Mouse (Mus musculus) forebrain, postnatal 0 days (tissue): Measurements from ENCODE around the gene Map3k11. TPM values are rescaled to one million over a fixed set of nuclear protein-coding genes. Genes with fewer than 3 reads are reported as not detected.
A peak's percentile ranks its signal among the peaks of the same experiment; 100 is the strongest.

Experiments used
- ATAC-seq: fragments of 200-750 bp; cut with Nextera tagmentation; 2 replicates; pipeline ENCODE4 v1.8.0; 2017; ENCODE audit warnings: mild to moderate bottlenecking, moderate library complexity
- DNase-seq: peaks from one replicate; pipeline ENCODE4 v3.0.0-alpha.2; 2015
- H3K27ac ChIP-seq: fragments of 300-500 bp; sonication (generic); 2 replicates; pipeline ENCODE4 v1.5.1; 2014; ENCODE audit warnings: low read depth, mild to moderate bottlenecking, antibody characterized with exemption, low read length, moderate library complexity, mixed read lengths
- H3K27me3 ChIP-seq: fragments of 300-500 bp; sonication (generic); 2 replicates; pipeline ENCODE4 v1.6.1; 2014; ENCODE audit warnings: mild to moderate bottlenecking, low read length, mixed read lengths; ENCODE audit not compliant: insufficient read depth
- H3K36me3 ChIP-seq: fragments of 300-500 bp; sonication (generic); 2 replicates; pipeline ENCODE4 v1.6.1; 2014; ENCODE audit warnings: mild to moderate bottlenecking, moderate library complexity; ENCODE audit not compliant: insufficient read depth
- H3K4me1 ChIP-seq: fragments of 300-500 bp; sonication (generic); 2 replicates; pipeline ENCODE4 v1.6.1; 2014; ENCODE audit warnings: antibody characterized with exemption; ENCODE audit not compliant: insufficient read depth
- H3K4me2 ChIP-seq: fragments of 300-500 bp; sonication (generic); 2 replicates; pipeline ENCODE4 v1.6.1; 2014; ENCODE audit warnings: low read depth, mild to moderate bottlenecking, moderate library complexity
- H3K4me3 ChIP-seq: fragments of 300-500 bp; sonication (generic); 2 replicates; pipeline ENCODE4 v1.5.1; 2014; ENCODE audit warnings: low read depth, low read length, mixed read lengths
- H3K9ac ChIP-seq: fragments of 300-500 bp; sonication (generic); 2 replicates; pipeline ENCODE4 v1.6.1; 2014; ENCODE audit warnings: mild to moderate bottlenecking
- H3K9me3 ChIP-seq: fragments of 300-500 bp; sonication (generic); 2 replicates; pipeline ENCODE4 v1.6.1; 2016; ENCODE audit warnings: low read length
- CTCF ChIP-seq: sonication (generic); IDR thresholded peaks from 2 replicates; pipeline ENCODE4 v1.5.1; 2016; ENCODE audit warnings: antibody characterized with exemption, control low read depth, low read depth
- WGBS: fragments of 180-500 bp; shearing (Covaris S2); extraction: QIAGEN DNeasy Blood & Tissue Kit; methylation state at CpG from one replicate; pipeline ENCODE4 v1.1.7; 2014; 5-methylcytosine and 5-hydroxymethylcytosine counted together
- polyA plus RNA-seq: library from polyadenylated mRNA; unstranded; fragments of >200 nt; fragmentation: Nextera tagmentation; extraction: Ambion mirVana; gene quantifications from 2 replicates; pipeline ENCODE4 v1.2.1, GENCODE M21; 2015
- total RNA-seq: library from RNA; depleted of rRNA; stranded (reverse); fragments of >200 nt; gene quantifications from 2 replicates; pipeline ENCODE4 v1.2.3, GENCODE M21; 2014

The Map3k11 gene
- total and polyA plus RNA-seq, 2 experiments from 2014 or later = 8.7 to 19.7 TPM

- no peaks in the 10 kb centered on the region for H3K9me3 ChIP-seq
- WGBS = 77% methylated on average over 9 of the region's 9 CpGs
- no peak overlapping the region for H3K4me3 ChIP-seq
- no peak overlapping the region for H3K27ac ChIP-seq
- H3K9ac ChIP-seq = no peak overlapping the region
- H3K4me1 ChIP-seq = peaks cover 14% of the 10 kb centered on the region
- TF ChIP-seq CTCF = no peak
- no peaks in the 10 kb centered on the region for H3K27me3 ChIP-seq
- DNase-seq (no peak), ATAC-seq (no peak)
- no peaks in the 10 kb centered on the region for H3K36me3 ChIP-seq
- H3K4me2 ChIP-seq = no peak overlapping the region
Observed at GRCm38 (mm10) chr19:5734325-5734724, 45.8 kb downstream of the Map3k11 start.

DNA sequence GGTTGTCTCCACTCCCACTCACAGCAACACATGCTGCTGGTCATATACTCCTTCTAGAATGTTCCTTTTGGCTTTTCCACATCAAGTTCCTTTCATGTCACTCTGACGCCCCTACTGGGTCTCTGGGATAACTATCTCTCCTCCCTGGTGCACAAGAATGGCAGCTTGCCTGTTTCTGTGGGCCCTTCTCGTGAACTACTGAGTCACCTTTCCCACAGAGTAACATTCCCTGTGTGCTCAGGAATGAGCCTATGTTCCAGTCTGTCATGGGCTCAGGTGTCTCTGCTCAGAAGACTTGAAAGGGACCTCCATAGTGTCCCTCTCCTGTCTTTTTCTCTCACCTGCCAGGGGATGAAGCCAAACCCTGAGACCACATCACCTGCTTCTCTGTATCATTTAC lies 50.9 kb downstream of the Map3k11 start:
- WGBS = 54% methylated on average over 2 of the region's 2 CpGs
- H3K27ac ChIP-seq = no peak overlapping the region
- no peak overlapping the region for H3K4me3 ChIP-seq
- no peaks in the 10 kb centered on the region for H3K36me3 ChIP-seq
- H3K9me3 ChIP-seq = no peaks in the 10 kb centered on the region
- ATAC-seq = no peak
- TF ChIP-seq CTCF = no peak
- H3K4me2 ChIP-seq = no peak overlapping the region
- H3K9ac ChIP-seq = no peak overlapping the region
- DNase-seq = no peak
- no peaks in the 10 kb centered on the region for H3K27me3 ChIP-seq
- peaks cover 7% of the 10 kb centered on the region; the same call in 1 of the 2 replicates for H3K4me1 ChIP-seq

- H3K4me1 ChIP-seq = peaks cover 9% of the 10 kb centered on the region; the same call in 1 of the 2 replicates
- H3K36me3 ChIP-seq = no peaks in the 10 kb centered on the region
- peak within 1 kb of the TSS; percentile 97 for H3K4me2 ChIP-seq
- WGBS = 14% methylated on average over 13 of the region's 14 CpGs
- peak within 1 kb of the TSS; percentile 71 for H3K27ac ChIP-seq
- H3K9me3 ChIP-seq = no peaks in the 10 kb centered on the region
- ATAC-seq (peak; percentile 79), DNase-seq (peak; percentile 79)
- no peak for TF ChIP-seq CTCF
- no peaks in the 10 kb centered on the region for H3K27me3 ChIP-seq
- H3K4me3 ChIP-seq = peak within 1 kb of the TSS; percentile 56
- H3K9ac ChIP-seq = peak within 1 kb of the TSS; percentile 61
Observed at GRCm38 (mm10) chr19:5740320-5741317, 52.1 kb downstream of the Map3k11 start, which contains the start of gene Ltbp3. Gene Ltbp3 (plus strand): TSS chr19:5740904.

GRCm38 (mm10) chr19:5741641-5742240 lies 53.2 kb downstream of the Map3k11 start:
- 3% methylated on average over 50 of the region's 55 CpGs for WGBS
- Histone ChIP-seq H3K27me3 (no peaks in the 10 kb centered on the region), H3K4me1 (peaks cover 18% of the 10 kb centered on the region; the same call in 1 of the 2 replicates), H3K4me3 (peak overlapping the region; percentile 56), H3K27ac (peak overlapping the region; percentile 71), H3K36me3 (no peaks in the 10 kb centered on the region; the same call in 1 of the 2 replicates), H3K4me2 (peak overlapping the region; percentile 97), H3K9ac (peak overlapping the region; percentile 61), H3K9me3 (no peaks in the 10 kb centered on the region)
- no peak for TF ChIP-seq CTCF
- DNase-seq (peak; percentile 79), ATAC-seq (peak; percentile 65)

DNA sequence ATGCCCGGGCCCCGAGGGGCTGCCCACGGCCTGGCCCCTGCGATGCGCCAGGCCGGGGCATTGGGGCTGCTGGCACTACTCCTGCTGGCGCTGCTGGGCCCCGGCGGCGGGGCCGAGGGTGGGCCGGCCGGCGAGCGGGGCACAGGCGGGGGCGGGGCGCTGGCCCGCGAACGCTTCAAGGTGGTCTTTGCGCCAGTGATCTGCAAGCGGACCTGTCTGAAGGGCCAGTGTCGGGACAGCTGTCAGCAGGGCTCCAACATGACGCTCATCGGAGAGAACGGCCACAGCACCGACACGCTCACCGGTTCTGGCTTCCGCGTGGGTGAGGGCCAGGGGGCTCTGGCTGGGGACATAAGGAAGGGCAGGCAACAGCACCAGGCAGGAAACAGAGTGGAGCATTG lies 53.7 kb downstream of the Map3k11 start:
- DNase-seq (no peak), ATAC-seq (peak; percentile 28)
- no peak for TF ChIP-seq CTCF
- Histone ChIP-seq H3K27me3 (no peaks in the 10 kb centered on the region), H3K4me3 (peak overlapping the region; percentile 56), H3K9ac (peak overlapping the region; percentile 61), H3K4me2 (peak overlapping the region; percentile 97), H3K4me1 (peaks cover 21% of the 10 kb centered on the region; the same call in 1 of the 2 replicates), H3K36me3 (no peaks in the 10 kb centered on the region; the same call in 1 of the 2 replicates), H3K27ac (peak overlapping the region; percentile 71), H3K9me3 (no peaks in the 10 kb centered on the region)
- WGBS = 4% methylated on average over 32 of the region's 32 CpGs

- no peak overlapping the region for H3K4me3 ChIP-seq
- no peak overlapping the region for H3K4me2 ChIP-seq
- no peaks in the 10 kb centered on the region for H3K27me3 ChIP-seq
- no peak overlapping the region for H3K9ac ChIP-seq
- whole genome bisulfite sequencing = 46% methylated on average over 5 of the region's 5 CpGs
- ATAC-seq (no peak), DNase-seq (no peak)
- H3K27ac ChIP-seq = no peak overlapping the region
- H3K4me1 ChIP-seq = peaks cover 21% of the 10 kb centered on the region; the same call in 1 of the 2 replicates
- H3K36me3 ChIP-seq = no peaks in the 10 kb centered on the region; the same call in 1 of the 2 replicates
- no peak for TF ChIP-seq CTCF
- H3K9me3 ChIP-seq = no peaks in the 10 kb centered on the region
Observed at GRCm38 (mm10) chr19:5743576-5743975, 55.0 kb downstream of the Map3k11 start.
